Mouse (Mus musculus) 416B (cell line): ENCODE measurements at regions not wholly inside any gene's neighbourhood (a gene's known extent, or its start where the extent isn't known, plus 50 kb on each side); places are given as distances from the start of the nearest gene placed in this dataset.

Experiments
- DNase-seq: peaks from one replicate; pipeline ENCODE4 v3.0.0; 2011; ENCODE audit warnings: low read depth

DNA sequence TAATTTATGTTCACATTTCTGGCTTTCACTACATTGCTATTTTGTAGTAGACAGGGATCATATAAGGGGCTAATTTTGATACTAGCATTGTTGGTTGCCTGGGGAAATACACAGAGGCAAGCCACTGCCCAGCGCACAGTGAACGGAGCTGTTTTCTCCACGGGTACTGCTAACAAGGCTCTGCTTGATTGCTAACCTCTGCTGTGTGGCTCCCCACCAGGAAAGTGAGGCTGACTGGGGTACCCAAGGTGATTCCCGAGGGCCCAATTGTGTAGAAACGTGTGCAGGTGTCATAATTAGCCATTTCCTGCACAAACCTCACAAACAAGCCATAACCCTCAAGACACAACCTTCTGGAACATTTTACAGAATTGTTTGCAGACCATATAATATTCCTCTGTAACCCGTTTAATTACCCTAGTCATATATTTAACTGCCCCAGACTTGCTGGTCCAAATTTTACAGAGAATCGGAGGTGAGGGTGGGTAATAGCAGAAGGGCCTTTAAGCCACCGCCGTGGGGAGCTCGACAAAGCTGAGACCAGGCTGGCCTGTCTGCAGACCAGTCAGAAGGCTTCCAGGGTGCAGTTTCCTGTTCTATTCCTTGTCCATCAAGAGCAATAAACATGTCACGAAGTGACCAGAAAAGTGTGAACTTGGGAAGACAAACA, 170.9 kb downstream of the Fam169b start:
- DNase-seq: no peak

DNA sequence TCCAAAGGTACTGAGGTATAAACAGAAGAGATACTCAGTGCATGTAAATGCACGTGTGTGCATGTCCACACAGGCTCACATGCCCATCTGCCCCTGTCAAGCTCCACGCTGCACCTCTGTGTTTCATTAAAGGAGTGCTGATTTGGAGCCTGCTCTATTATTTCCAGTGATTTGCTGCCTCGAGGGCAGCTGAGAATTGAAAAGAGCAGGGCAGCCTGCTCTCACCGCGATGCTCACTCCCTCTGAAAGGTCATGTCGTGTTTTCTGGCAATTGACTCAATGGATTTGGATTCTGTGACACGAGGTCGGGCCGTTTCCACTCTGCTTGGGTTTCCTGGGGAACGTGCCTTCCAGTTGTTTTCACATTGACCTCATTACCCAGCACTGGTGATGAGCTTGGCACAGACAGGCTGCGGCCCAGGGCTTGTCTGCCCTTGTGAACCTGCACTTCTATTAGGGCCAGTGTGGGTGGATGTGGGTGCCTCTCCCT, 167.1 kb downstream of the Fam169b start:
- no peak for DNase-seq

DNA sequence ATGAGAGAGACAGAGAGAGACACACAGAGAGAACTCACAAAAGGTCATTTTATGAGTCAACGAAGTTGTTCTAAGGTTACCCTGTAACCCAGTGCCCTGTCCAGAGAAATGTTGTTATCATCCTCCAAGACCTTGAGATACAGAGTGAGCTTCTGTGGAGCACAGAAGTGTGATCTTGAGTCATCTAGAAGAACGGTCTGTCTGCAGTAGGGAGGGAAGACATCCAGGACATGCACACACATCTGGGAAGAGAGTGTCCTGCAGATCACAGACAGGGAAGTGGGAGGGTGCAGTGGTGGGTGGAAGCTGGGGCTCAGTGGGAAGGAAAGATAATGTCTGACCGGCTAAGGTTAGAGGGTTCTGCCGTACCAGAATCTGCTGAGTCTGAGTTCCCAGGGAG, 155.3 kb downstream of the Fam169b start:
- no peak for DNase-seq

DNA sequence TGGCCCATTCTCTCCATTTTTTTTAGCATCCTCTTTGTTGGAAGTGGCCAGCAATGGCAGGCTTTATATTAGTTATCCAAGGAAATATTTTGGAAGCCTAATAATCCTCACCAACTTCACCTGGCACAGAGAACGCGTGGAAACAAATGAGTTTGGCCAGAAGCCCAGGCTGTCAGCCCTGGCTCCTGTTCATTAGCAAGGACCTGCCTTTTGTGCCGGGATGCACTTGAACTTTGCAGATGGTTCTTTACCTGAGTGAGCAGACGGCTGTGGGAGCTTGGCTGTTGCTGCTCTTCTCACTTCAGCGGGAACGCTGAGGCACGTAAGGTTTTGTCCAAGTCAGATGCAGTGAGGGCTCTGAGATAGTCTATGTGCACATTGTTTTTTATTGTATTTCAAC, 142.3 kb downstream of the Fam169b start:
- no peak for DNase-seq

DNA sequence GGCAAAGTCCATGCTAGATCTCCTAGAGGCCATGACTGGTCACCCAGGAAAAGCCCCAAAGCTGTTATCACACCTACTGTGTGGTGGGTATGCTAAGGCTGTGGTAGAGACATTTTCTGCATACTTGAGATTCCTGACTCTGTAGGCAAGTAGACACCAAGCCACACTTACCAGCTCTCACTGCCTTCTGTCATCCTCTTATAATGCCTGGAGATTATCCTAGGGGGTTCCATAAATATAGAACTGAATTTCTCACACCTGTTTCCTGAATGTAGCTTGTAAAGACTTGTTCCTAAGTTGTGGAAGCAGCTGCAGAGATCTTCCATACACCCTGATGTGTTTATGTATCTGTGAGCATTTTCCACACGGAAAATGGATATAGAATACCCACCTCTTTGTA, 139.1 kb downstream of the Fam169b start:
- no peak for DNase-seq
